Mouse (Mus musculus): ENCODE results near the gene Khdc3. TPM values are rescaled to one million over a fixed set of nuclear protein-coding genes. Genes with fewer than 3 reads are reported as not detected.

Gene Khdc3
- total and polyA plus RNA-seq, 3 experiments: not detected

DNA sequence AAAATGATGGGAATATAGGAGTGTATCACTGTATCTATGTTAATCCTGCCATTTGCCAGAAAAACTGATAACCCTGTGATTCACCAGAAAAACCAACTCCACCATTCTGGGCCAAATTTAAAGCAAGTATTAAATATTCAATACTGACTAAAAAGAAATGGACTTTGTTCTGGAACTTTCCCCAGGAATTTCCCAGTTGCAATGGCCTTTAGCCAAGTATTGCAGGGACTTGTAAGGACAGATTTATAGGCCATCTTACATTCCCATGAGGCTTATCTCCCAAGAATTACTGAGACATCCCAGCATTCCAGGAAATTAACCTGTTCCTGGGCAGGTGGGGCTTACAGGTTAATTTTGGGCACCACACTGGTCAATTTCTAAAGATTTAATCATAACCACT is 4.1 kb downstream of the Khdc3 start:
- Histone ChIP-seq H3K36me3 (ENCODE audit: control insufficient read depth in 1 of 2, insufficient read depth in 2 of 2, low read length in 2 of 2) (no peaks in the 10 kb centered on the region), H3K79me2 (ENCODE audit: control insufficient read depth, insufficient read depth, low read length, poor library complexity) (no peaks in the 10 kb centered on the region), H3K9me3 (replicated peaks; ENCODE audit: insufficient read depth, low read length) (no peaks in the 10 kb centered on the region), H3K9ac (ENCODE audit: control insufficient read depth, low read depth, low read length, poor library complexity, severe bottlenecking) (no peak overlapping the region), H3K27ac (ENCODE audit: control insufficient read depth, low read depth, low read length) (no peak overlapping the region), H3K4me1 (ENCODE audit: control insufficient read depth in 1 of 2, insufficient read depth in 2 of 2, low read length in 2 of 2) (no peaks in the 10 kb centered on the region), H3K4me3 (ENCODE audit: control insufficient read depth in 1 of 2, insufficient read depth in 1 of 2, low read depth in 2 of 2, low read length in 2 of 2) (no peak overlapping the region), H3K27me3 (ENCODE audit: control insufficient read depth in 1 of 2, insufficient read depth in 2 of 2, low read length in 2 of 2) (peaks cover 1 to 5% of the 10 kb centered on the region in 2 experiments)
- DNase-seq (ENCODE audit: low read depth, low spot score): no peak
- TF ChIP-seq TBP (IDR thresholded peaks at IDR 0.05; ENCODE audit: low read depth, low read length) (no peak), RCOR1 (IDR thresholded peaks at IDR 0.05; ENCODE audit: low read depth, low read length) (no peak), BHLHE40 (IDR thresholded peaks at IDR 0.05; ENCODE audit: borderline replicate concordance, low read depth, low read length) (no peak), SIN3A (IDR thresholded peaks at IDR 0.05; ENCODE audit: low read length) (no peak), MYC (IDR thresholded peaks at IDR 0.05; ENCODE audit: low read depth, low read length) (no peak), POLR2A (IDR thresholded peaks at IDR 0.05; ENCODE audit: control insufficient read depth in 1 of 2, insufficient read depth in 1 of 2, low read depth in 1 of 2, low read length in 2 of 2, poor library complexity in 1 of 2) (no peak), KAT2A (conservative IDR thresholded peaks at IDR 0.05; ENCODE audit: low read depth, low read length) (no peak), GATA1 (IDR thresholded peaks at IDR 0.05; ENCODE audit: low read depth, low read length) (no peak), CHD1 (IDR thresholded peaks at IDR 0.05; ENCODE audit: low read depth, low read length) (no peak), POLR2AphosphoS5 (IDR thresholded peaks at IDR 0.05; ENCODE audit: borderline replicate concordance, low read depth, low read length) (no peak), ZKSCAN1 (IDR thresholded peaks at IDR 0.05; ENCODE audit: low read depth, low read length) (no peak)

DNA sequence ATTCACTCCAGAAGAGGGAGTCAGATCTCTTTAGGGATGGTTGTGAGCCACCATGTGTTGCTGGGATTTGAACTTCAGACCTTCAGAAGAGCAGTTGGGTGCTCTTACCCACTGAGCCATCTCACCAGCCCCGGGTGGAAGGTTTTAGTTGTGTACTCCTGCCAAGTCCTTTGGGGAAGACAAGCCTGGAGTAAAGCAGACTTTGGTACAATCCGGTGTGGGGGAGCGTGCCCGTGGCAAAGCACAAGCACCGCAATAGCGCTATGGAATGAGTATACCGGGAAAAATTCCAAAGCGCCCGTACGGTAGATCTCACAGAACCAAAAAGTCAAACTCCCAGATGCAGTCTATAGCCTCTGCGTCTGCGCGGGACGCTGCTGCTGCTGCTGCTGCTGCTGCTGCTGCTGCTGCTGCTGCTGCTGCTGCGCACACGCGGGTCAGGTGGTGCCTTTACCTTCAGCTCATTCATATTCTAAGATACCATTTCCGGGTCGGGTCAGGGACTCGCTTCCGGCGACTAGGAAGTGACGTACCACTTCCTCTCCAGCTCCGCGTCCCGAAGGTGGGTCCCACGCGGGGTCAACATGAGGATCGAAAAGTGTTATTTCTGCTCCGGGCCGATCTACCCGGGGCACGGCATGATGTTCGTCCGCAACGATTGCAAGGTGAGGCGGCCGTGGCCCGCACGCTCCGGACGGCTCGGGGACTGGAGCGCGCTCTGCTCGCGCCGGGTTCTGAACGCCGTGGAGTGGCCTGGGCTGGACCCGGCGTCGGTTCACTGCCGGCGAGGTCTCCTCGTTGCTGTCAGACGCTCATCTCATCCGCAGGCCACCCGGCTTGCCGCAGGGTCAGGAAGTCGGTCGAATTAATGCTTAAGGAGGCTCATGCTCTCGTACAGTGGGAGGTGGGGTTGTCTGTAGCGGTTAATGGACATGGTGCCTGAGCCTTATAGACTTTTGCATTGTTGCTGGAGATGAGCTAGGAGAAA is 11.6 kb downstream of the Khdc3 start, which contains the start of gene Rsl24d1:
Gene Rsl24d1, plus strand, starts transcription at position 508 of the 988 bp plus-strand sequence.
- peak; percentile 95 for DNase-seq (ENCODE audit: low read depth, low spot score)
- TF ChIP-seq ETS1 (IDR thresholded peaks at IDR 0.05; ENCODE audit: low read depth, low read length): no peak
- TF ChIP-seq E2F4 (IDR thresholded peaks at IDR 0.05; ENCODE audit: borderline replicate concordance, low read depth, low read length): no peak
- TF ChIP-seq CHD1 (IDR thresholded peaks at IDR 0.05; ENCODE audit: low read depth, low read length): 0 out of 2 replicates have a peak, but pooled peaks have one; percentile 55
- no peak for TF ChIP-seq RAD21 (IDR thresholded peaks at IDR 0.05; ENCODE audit: low read depth, low read length)
- no peak for TF ChIP-seq ZKSCAN1 (IDR thresholded peaks at IDR 0.05; ENCODE audit: low read depth, low read length)
- peak; percentile 60 to 82; a peak in 3 of 4 replicates for TF ChIP-seq POLR2A (IDR thresholded peaks at IDR 0.05; ENCODE audit: control insufficient read depth in 1 of 2, insufficient read depth in 1 of 2, low read depth in 1 of 2, low read length in 2 of 2, poor library complexity in 1 of 2)
- TF ChIP-seq MAFK (IDR thresholded peaks at IDR 0.05; ENCODE audit: borderline replicate concordance, low read depth, low read length): no peak
- TF ChIP-seq USF2 (IDR thresholded peaks at IDR 0.05; ENCODE audit: borderline replicate concordance in 1 of 2, insufficient read depth in 1 of 2, low read depth in 1 of 2, low read length in 2 of 2): no peak
- peak; percentile 86 for TF ChIP-seq MAX (IDR thresholded peaks at IDR 0.05; ENCODE audit: low read length)
- TF ChIP-seq MYC (IDR thresholded peaks at IDR 0.05; ENCODE audit: low read depth, low read length): peak; percentile 92
- TF ChIP-seq BHLHE40 (IDR thresholded peaks at IDR 0.05; ENCODE audit: borderline replicate concordance, low read depth, low read length): no peak
- TF ChIP-seq TAL1 (IDR thresholded peaks at IDR 0.05; ENCODE audit: low read length): no peak
- TF ChIP-seq SMC3 (IDR thresholded peaks at IDR 0.05; ENCODE audit: low read depth, low read length): no peak
- no peak for TF ChIP-seq MAZ (IDR thresholded peaks at IDR 0.05; ENCODE audit: low read depth, low read length)
- peak; percentile 91 for TF ChIP-seq NELFE (IDR thresholded peaks at IDR 0.05; ENCODE audit: low read depth, low read length)
- no peak for TF ChIP-seq ZC3H11A (IDR thresholded peaks at IDR 0.05; ENCODE audit: low read depth, low read length)
- peak; percentile 88 for TF ChIP-seq ELF1 (IDR thresholded peaks at IDR 0.05; ENCODE audit: low read depth, low read length)
- TF ChIP-seq TCF12 (IDR thresholded peaks at IDR 0.05; ENCODE audit: low read depth, low read length): 0 out of 2 replicates have a peak, but pooled peaks have one; percentile 40
- no peak for TF ChIP-seq GATA1 (IDR thresholded peaks at IDR 0.05; ENCODE audit: low read depth, low read length)
- TF ChIP-seq POLR2AphosphoS5 (IDR thresholded peaks at IDR 0.05; ENCODE audit: borderline replicate concordance, low read depth, low read length): no peak
- no peak for TF ChIP-seq JUND (IDR thresholded peaks at IDR 0.05; ENCODE audit: low read depth, low read length)
- TF ChIP-seq USF1 (IDR thresholded peaks at IDR 0.05; ENCODE audit: low read depth, low read length): peak; percentile 88
- TF ChIP-seq POLR2AphosphoS2 (IDR thresholded peaks at IDR 0.05; ENCODE audit: low read length): peak; percentile 60; the same call in 1 of the 2 replicates
- peak; percentile 28; the same call in 1 of the 2 replicates for TF ChIP-seq ZMIZ1 (IDR thresholded peaks at IDR 0.05; ENCODE audit: low read depth, low read length)

More for the DNA sequence above, 11.6 kb downstream of the Khdc3 start, which contains the start of gene Rsl24d1:
- Histone ChIP-seq H3K27me3 (ENCODE audit: control insufficient read depth in 1 of 2, insufficient read depth in 2 of 2, low read length in 2 of 2) (peaks cover 1 to 3% of the 10 kb centered on the region in 2 experiments; a peak in 2 of 4 replicates), H3K9ac (ENCODE audit: control insufficient read depth, low read depth, low read length, poor library complexity, severe bottlenecking) (peak within 1 kb of the TSS; percentile 87), H3K9me3 (replicated peaks; ENCODE audit: insufficient read depth, low read length) (no peaks in the 10 kb centered on the region), H3K4me3 (ENCODE audit: control insufficient read depth in 1 of 2, insufficient read depth in 1 of 2, low read depth in 2 of 2, low read length in 2 of 2) (peak within 1 kb of the TSS; percentile 95 to 100), H3K27ac (ENCODE audit: control insufficient read depth, low read depth, low read length) (peak within 1 kb of the TSS; percentile 61), H3K36me3 (ENCODE audit: control insufficient read depth in 1 of 2, insufficient read depth in 2 of 2, low read length in 2 of 2) (peaks cover 13 to 14% of the 10 kb centered on the region in 2 experiments), H3K4me1 (ENCODE audit: control insufficient read depth in 1 of 2, insufficient read depth in 2 of 2, low read length in 2 of 2) (peaks cover 0 to 9% of the 10 kb centered on the region in 2 experiments; a peak in 3 of 4 replicates), H3K79me2 (ENCODE audit: control insufficient read depth, insufficient read depth, low read length, poor library complexity) (peaks cover 29% of the 10 kb centered on the region)

All from MEL (cell line).